Mouse (Mus musculus) stomach, postnatal 0 days (tissue): ENCODE results near the gene Palm.

Experiments used
- CTCF ChIP-seq: IDR thresholded peaks from 2 replicates; pipeline ENCODE4 v1.5.1; 2016; ENCODE audit warnings: antibody characterized with exemption, low read depth, mild to moderate bottlenecking, moderate library complexity
- EP300 ChIP-seq: optimal IDR thresholded peaks from 2 replicates; pipeline ENCODE3; 2016; ENCODE audit warnings: antibody characterized with exemption

- TF ChIP-seq CTCF (no peak), EP300 (no peak)
These were observed 71.2 kb downstream of the Palm start for GRCm38 (mm10) chr10:79864351-79865188.
